Mouse (Mus musculus): ENCODE measurements around the gene Bcas1.

Bcas1 gene

DNA sequence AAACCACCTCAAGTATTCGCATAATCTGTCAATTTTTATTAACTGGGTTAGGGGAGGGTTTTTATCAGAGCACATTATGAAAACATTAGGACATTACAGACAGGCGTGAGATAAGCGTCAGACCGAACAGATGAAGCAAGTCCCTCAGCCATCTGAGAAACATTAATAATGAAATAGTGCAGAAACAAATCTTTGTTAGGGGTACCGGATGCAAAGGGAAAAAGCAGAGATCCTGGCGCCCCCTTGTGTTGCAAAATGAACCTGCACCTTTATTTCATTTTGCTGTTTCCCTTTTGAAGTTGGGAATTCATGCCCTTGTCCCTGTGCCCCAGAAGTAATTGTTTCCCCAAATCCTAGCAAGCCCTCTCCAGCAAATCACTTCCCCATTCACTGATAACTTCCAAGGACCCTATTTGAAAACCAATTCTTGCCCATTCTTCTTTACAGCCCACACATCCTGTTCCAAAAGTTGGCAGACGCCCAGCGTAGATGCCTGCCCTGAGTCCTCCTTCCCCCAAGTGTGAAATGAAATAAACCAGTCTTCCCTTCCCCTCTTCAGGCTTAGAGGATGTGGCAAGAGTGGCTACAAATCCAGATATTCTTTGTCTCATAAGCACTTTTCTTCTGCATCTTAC is 80.4 kb downstream of the Bcas1 start:
- DNase-seq (ENCODE audit: low spot score): no peak

DNA sequence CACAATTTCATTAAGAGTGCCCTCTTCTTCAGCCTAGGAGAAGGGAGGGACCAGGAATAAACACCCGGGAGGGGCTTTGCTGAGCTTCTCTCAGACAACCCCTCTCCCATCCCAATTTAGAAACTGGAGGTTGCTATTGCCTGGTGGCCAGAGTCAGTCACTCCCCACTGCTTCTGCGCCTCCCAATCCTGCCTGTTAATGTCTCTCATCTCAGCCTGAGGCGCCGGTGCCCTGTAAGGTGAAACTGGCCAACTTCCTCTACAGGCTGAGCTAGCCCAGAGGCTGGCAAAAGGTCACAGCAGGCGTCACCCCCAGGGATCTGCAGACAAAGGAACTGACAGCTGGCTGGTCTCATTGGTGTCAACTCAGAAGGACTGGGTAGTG is 82.2 kb downstream of the Bcas1 start:
- DNase-seq (ENCODE audit: low spot score): no peak

DNA sequence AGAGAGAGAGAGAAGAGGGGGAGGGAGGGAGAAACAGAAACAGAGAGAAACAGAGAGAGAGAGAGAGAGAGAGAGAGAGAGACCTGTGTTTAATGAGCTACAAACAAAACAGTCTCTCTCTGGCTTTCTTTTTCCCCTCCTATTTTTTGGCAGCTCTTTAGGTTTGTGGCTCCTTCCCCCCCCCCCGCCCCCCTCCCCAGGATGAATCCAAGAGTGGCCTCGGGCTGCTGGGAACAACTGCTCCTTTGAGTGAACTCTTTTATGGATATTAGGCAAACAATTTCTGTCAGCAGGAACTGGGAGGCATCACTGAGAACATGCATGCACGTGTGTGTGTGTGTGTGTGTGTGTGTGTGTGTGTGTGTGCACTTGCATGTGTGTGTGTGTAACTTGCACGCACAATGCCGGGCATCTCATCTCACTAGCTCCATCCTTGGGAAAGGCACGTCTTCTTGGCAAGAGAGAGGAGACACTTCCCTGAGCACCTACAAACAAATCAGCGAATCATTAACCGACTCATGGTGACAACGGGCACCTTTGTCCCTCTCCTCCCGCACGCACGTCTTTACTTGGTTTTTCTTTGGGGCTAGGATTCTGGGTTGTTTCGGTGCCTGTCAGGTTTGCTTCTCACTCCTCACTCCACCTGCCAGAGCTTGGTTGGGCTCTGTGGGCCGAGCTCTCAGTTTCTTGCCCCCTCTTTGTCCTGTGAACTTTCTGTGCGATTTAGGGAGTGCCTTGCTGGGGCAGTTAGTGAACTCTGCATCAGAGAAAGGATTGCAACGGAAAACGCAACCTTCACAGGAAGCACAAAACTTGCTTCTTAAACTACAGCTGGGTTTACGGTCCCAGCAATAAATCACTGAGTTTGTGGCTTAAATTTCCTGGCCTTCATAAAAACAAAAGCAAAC is 82.9 kb downstream of the Bcas1 start:
- DNase-seq (ENCODE audit: low spot score): no peak

DNA sequence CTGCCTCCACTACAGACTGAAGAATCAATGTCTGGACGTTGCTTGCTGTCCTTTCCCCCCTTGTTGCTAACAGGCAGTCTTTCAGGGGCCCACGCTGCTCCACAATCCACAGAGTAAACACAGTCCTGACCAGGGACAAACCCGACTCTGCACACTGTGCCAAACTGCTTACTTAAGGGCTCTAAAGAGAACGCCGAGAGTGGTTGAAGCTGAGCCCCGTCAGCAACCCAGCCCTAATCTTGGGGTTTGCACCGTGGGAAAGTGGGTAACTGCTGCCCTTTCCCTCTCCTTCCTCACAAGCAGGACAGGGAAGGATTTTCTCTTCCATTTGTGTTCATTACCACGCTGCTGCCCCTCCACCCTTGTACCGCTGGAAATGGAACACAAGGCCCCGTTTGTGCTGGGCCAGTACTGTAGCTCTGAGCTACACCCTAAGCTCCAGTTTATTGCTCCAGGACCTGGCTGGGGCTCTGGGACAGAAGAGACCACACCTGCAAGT is 83.8 kb downstream of the Bcas1 start:
- no peak for DNase-seq (ENCODE audit: low spot score)

DNA sequence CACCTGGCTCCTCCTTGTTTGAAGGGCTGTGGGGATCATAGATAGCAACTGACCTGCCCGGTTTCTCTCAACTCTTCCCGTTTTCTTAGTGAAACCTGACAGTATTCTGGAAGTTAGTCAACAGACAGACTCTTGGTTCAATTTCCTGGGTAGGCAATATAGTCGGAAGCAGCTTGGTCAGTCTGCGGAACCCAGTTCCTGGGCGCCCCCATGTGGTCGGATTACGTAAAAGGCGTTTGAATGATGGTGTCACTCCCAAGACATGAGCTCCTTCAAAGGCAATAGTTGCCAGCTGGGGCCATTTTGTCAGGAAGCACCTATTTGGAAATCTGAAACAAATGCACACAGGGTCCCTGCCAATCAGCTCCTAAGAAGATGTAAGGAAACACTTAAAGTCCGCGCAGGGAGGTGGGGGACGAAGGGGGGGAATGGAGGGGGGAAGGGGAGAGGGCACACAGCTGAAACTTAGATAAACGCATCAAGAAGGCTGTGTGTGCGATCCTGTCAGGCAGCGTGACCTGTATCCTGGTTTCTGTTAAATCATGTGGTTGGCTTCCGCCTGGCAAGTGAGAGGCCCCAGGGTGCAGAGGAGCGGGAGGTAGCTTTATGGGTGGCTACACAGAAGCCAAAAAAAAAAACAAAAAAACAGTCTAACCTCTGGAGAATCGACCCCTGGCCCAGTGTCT is 84.4 kb downstream of the Bcas1 start:
- DNase-seq (ENCODE audit: low spot score): no peak

DNA sequence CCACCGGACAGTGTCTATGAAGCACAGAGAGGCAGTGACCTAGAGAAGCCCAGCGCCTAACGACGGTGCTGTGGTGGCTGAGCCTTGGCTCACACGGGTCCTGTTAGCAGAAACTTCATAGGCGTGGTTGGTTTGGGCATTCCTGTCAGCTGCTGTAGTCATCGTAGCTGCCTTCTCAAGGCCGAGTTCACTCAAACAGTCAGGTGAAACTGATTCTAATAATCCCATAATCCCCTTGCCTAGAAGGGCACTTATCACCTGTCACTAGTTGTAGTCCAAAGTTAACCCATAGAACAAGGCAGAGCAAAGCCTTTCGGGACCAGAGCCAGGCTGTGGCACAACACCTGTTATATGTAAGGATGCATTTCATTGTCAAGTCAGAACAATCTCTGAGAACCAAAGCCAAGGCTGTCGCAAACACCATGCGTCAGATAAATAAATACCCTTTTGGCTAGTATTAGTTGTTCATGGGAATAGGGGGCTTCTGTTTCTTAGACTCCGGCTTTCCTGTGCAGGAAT is 85.3 kb downstream of the Bcas1 start:
- no peak for DNase-seq (ENCODE audit: low spot score)

DNA sequence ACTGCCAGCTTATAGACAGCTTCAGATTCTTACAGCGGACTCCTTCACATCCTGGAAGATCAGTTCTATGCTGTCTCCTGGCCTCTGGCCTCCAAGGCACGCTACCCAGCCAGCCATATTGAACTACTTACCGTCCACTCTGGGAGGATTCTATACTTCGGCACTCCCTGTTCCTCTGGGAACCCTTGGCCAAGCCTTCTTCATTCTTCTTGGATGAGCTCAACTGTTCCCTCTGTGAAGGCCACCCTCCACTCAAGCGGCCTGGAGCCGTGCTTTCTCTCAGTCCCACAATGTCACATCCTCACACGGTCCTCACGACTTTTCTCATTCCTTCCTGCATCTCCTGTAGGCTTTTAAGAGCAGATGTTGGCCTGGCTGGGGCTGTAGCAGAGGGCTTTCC is 86.5 kb downstream of the Bcas1 start:
- no peak for DNase-seq (ENCODE audit: low spot score)

DNA sequence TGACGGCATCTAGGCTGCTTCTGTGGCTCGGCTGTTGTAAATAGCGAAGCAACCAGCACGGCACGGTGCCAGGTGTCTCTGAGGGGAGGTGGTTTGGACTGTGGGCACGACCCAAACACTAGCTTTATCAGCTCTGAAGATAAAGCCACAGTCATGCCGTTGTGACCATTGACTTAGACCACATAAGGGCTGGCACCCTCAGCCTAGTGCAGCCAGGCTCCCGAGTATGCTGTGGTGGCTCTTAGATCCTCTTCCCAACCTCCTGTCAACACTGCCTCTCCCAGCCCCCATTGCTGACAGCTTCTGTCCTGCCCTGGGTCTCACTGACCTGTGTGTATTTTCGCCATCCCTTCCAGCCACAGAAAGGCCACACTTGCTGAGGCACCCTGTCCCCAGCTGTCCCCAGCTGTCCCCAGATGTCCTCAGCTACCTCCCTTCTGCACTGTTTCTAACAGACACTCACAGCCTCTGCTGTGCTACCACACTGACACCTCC is 91.3 kb downstream of the Bcas1 start:
- no peak for DNase-seq (ENCODE audit: low spot score)

DNA sequence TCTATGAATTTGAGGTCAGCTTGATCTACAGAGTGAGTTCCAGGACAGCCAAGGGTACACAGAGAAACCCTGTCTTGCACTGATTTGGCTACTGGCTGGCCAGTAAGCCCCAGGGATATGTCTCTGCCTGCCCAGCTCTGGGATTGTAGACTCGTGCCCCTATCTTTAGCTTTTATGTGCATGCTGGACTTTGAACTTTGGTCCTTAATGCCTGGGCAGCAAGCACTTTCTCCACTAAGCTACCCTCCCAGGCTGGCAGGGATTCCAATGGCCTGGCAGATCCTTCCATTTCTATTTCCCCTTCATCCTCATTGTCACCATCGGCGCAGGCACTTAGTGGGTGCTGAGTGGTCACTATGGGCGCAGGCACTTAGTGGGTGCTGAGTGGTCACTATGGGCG is 92.5 kb downstream of the Bcas1 start:
- no peak for DNase-seq (ENCODE audit: low spot score)

DNA sequence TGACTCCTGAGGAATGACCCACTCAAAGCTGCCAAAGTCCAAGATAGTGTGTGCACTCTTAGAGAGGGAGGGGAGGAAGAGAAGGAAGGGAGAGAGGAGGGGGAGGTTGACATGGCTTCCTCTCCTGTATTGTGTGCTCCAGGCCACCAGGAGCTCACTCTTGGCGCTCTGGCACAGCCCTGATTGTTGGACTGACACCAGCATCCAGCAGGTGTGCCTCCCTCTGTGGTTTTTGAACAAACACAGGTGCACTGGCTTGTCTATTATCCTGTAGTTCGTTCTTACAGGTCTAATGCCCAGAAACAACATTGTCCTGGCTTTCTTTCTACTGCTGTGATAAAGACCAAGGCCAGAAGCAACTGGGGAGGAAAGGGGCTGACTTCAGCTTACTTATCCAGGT is 95.8 kb downstream of the Bcas1 start:
- no peak for DNase-seq (ENCODE audit: low spot score)

DNA sequence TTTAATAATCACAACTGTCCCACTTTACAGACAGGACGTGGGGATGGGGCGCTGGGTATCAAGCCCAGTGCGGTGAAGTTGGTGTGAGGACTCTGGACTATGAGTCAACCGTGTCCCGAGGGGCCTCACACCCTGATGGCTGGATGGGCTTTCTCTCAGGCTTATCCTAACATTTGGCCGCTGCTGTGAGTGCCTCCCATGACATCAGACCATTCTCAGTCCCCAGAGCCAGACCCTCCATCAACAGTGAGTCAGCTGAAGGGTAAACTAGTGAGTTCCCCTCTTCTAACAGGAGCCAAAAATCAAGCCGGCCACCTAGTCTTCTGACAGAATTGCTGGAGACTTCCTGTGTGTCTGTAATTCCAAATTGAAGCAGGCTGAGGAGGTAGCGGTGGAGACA is 97.2 kb downstream of the Bcas1 start:
- DNase-seq (ENCODE audit: low spot score): no peak

DNA sequence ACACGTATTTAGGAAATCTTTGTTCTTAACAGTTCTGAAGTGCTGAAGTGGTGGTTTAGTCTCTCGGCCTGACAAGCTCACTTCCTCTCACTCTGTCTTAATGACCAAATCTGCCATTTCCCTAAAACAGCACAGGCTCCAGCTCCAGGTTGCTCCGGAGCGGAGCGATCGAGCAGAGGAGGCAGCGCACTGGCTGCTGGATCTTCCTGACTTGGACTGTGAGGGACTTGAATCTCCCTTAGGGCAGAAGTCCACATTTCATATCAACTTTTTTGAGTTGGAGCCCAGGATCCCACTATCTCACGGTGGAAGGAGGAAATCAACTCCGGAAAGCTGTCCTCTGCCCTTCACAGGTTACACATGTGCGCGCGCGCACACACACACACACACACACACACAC is 97.7 kb downstream of the Bcas1 start:
- no peak for DNase-seq (ENCODE audit: low spot score)

DNA sequence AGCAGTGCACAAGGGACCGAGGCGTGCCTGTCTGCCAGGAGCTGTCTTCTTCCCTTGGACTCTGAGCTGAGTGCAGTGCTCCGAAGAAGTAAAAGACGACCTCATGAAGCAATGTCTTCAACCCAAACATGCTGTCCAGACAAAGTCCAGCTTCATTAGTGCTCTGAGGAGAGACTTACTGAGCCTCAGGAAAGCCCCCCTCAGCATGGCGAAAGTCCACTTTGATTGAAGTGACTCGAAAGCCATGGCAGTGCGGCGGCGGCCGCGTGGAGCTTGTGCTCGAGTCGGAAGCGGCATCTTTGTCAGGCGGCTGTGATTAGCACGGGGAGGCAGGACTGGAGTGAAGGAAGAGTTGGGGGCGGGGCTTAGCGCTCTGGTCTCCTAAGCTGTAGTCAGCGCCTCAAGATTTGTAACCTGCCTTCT is 103.7 kb downstream of the Bcas1 start:
- no peak for DNase-seq (ENCODE audit: low spot score)

DNA sequence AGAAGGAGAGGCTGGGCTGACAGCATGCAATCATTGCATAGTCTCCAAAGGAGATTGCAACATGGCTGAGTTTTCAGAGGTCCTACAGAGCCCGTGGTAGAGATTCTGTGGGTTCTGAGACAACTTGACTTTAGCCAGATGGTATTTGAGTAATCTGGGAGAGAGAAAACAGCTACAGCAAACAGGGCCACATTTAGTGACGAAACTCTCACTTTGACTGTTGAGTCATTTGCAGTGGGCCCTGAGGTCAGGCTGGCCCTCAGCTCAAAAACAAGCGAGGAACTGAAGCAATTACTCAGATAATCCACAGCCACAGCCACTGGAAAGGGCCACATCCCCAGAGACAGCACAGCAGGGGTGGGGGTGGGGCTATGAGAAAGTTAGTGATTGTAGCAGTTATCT is 105.6 kb downstream of the Bcas1 start:
- DNase-seq (ENCODE audit: low spot score): no peak

DNA sequence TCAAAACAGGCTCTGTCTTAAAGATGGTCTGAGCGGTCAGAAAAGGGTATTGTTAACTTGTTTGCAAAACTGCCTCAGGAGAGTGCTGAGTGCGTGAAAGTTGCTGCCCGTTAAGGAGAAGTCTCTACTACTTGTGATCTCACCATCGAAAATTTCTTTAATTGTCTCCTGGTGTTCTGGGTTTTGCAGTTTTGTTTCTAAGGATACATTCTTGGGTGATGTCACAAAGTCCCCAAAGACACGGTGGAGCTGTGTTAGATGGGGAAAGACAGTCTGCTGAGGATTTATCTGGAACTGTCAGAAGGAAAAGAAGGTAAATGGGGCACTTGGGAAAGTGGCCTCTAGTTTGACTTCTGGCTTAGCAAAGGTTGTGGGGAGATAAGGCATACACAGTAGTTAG is 106.1 kb downstream of the Bcas1 start:
- no peak for DNase-seq (ENCODE audit: low spot score)

DNA sequence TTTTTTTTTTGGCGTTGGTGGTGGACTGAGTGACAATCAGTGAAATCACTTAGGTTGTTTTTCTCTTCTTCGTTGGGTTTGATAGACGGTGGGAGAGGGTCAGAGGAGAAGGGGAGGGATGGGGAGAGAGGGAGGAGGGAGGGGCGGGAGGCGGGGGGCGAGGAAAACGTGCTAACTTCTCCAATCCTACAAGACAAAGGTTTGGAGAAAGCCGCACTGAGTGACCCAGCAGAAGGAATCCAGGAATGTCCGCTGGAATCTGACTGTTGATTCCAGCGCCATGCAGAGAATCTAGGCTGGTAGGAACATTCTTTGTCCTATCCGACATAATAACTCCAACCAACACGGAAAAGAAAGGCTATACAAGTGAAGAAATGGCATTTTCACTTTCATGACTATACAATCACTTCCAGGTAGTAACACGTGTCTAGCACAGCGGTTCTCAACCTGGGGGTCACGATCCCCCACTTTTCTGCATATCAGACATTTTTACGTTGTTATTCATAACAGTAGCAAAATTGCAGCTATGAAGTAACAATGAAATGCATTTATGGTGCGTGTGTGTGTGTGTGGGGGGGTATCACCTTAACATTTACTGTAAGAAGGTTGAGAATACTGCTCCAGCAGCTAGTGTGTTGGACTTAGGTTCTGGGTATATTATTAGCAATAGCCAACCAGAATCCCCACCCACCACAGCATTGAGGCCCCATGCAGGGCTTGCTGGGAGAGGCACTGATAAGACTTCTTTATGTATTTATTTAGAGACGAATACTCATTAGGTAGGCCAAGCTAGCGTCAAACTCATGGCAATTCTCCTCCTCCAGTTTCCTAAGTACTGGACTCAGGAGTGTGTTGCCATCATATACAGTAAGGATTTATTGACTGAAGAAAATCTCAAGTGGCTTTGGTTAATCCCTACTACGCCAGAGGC is 107.8 kb downstream of the Bcas1 start:
- no peak for DNase-seq (ENCODE audit: low spot score)

DNA sequence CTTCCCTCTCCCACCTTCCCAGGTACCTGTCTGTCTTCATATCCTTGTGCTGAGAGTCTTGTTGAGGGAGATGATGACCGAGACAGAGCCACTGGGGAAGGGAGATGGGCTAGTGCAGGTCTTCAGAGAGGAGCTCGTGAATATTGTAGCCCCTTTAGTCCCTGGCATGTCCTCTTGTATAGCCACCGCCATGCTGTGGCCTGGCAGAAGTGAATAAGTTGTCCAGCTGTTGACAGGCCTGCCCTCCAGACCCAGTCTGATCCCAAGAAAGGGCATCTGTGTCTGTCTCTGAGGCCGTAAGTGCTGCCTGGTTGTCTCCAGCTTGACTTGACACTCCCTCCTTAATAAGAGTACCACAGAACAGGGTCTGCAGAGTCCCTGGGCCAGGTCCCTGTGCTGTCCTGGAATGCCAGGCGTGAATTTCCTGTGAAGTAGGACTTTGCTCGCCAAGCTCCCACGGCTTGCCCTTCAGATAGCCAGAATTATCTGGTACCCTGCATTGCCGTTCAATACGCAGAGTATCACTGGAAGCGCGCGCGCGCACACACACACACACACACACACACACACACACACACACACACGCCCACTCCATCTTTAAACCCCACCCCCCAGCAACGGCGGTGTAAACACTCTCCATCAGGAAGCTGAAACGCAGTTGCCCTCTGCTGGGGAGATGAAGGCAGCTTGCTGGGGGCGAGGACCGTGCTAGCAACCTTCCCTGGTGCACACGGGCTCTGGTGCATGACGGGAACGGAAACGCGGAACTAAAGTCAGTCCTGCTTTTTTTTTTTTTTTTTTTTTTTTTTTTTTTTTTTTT is 108.7 kb downstream of the Bcas1 start:
- DNase-seq (ENCODE audit: low spot score): peak; percentile 61

DNA sequence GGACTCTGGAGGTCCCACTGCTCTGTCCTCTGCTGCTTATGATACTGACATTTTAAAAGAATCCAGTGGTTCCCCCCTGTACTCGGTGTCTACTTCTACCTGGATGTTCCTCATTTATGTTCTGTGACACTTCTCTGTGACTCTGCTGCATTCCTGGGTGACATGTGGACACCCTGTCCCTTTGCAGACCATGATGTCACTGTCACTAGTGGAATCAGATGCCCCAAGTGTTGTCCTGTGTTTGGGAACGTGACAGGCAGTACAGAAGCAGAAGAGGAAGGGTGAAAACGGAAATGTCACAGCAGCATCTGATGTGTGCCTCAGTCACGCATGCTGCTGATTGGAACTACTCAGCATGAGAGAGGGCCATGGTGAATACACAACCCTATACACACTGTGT is 110.9 kb downstream of the Bcas1 start:
- DNase-seq (ENCODE audit: low spot score): no peak

DNA sequence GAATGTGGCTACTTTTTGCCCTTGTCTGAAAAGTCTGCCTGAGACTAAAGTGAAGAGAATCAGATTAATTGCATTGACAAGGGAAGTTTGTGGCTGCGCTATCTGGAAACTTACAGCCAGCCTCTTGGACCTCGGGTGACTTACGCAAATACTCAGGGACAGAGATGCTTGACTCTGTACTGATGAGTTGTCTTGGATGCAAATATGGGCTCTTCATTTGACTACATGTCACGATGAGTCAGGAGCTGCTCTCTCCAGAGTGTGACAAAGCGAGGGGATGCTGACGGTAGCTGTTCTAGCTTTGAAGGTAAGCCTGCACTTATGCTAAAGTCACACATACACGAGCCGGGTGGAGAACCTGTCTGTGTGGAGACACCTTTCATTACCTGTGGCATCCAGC is 111.3 kb downstream of the Bcas1 start:
- DNase-seq (ENCODE audit: low spot score): no peak

DNA sequence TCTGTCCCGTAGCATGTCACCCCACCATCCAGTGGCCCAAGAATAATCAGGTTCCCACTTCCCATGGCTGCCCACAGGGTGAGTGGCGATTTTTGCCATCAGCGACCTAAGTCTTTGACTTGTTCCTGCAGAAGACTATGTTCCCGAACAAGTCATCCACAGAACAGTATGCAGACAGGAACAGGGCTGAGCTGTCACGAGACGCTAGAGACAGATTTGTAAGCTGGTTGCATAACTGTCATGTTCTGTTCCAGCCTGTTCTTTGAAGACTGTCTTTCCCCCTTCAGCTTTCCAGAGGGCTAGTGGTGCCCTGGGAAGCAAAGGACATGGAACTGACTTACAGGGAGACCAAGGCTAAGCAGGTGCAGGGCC is 116.7 kb downstream of the Bcas1 start:
- no peak for DNase-seq (ENCODE audit: low spot score)
